Mouse (Mus musculus): ENCODE data around the gene Stk39. TPM values are rescaled to one million over a fixed set of nuclear protein-coding genes. Genes with fewer than 3 reads are reported as not detected.

Stk39 gene
- polyA plus RNA-seq, 1 experiment from 2014 or later: 51.3 TPM

GRCm38 (mm10) chr2:68367944-68368343, 104.1 kb downstream of the Stk39 start:
- 34% methylated on average over 13 of the region's 13 CpGs for WGBS
- H3K9ac ChIP-seq: no peak overlapping the region
- H3K36me3 ChIP-seq (replicated peaks; ENCODE audit: control insufficient read depth, insufficient read depth): no peaks in the 10 kb centered on the region
- H3K9me3 ChIP-seq (ENCODE audit: control insufficient read depth, low read length): no peaks in the 10 kb centered on the region
- H3K4me3 ChIP-seq (replicated peaks; ENCODE audit: low read length): no peak overlapping the region
- peaks cover 28% of the 10 kb centered on the region for H3K4me1 ChIP-seq (replicated peaks; ENCODE audit: control insufficient read depth, insufficient read depth, low read length)
- DNase-seq (ENCODE audit: low spot score) (no peak), ATAC-seq (ENCODE audit: low FRiP score) (no peak)
- no peak overlapping the region for H3K4me2 ChIP-seq (replicated peaks)
- H3K27ac ChIP-seq: 0 out of 2 replicates have a peak overlapping the region, but pooled peaks have one; percentile 11
- no peaks in the 10 kb centered on the region for H3K27me3 ChIP-seq (ENCODE audit: control insufficient read depth, insufficient read depth, low read length)

GRCm38 (mm10) chr2:68366897-68367193, 105.2 kb downstream of the Stk39 start:
- ATAC-seq (ENCODE audit: low FRiP score) (0 out of 2 replicates have a peak, but pooled peaks have one; percentile 37), DNase-seq (ENCODE audit: low spot score) (no peak)
- no peaks in the 10 kb centered on the region for H3K27me3 ChIP-seq (ENCODE audit: control insufficient read depth, insufficient read depth, low read length)
- no peaks in the 10 kb centered on the region for H3K36me3 ChIP-seq (replicated peaks; ENCODE audit: control insufficient read depth, insufficient read depth)
- H3K27ac ChIP-seq: no peak overlapping the region
- no peaks in the 10 kb centered on the region for H3K9me3 ChIP-seq (ENCODE audit: control insufficient read depth, low read length)
- WGBS: 8% methylated on average over 5 of the region's 5 CpGs
- no peak overlapping the region for H3K4me3 ChIP-seq (replicated peaks; ENCODE audit: low read length)
- peaks cover 30% of the 10 kb centered on the region for H3K4me1 ChIP-seq (replicated peaks; ENCODE audit: control insufficient read depth, insufficient read depth, low read length)
- no peak overlapping the region for H3K9ac ChIP-seq
- no peak overlapping the region for H3K4me2 ChIP-seq (replicated peaks)

- no peak for DNase-seq (ENCODE audit: low spot score)
- H3K4me2 ChIP-seq (replicated peaks): peak overlapping the region; percentile 50
- peaks cover 36% of the 10 kb centered on the region for H3K4me1 ChIP-seq (replicated peaks; ENCODE audit: control insufficient read depth, insufficient read depth, low read length)
- 6% methylated on average over 18 of the region's 18 CpGs for WGBS
- no peaks in the 10 kb centered on the region for H3K36me3 ChIP-seq (replicated peaks; ENCODE audit: control insufficient read depth, insufficient read depth)
- no peak for ATAC-seq (ENCODE audit: low FRiP score)
- peak overlapping the region; percentile 45 for H3K9ac ChIP-seq
- H3K9me3 ChIP-seq (ENCODE audit: control insufficient read depth, low read length): no peaks in the 10 kb centered on the region
- H3K4me3 ChIP-seq (replicated peaks; ENCODE audit: low read length): peak overlapping the region; percentile 16
- peak overlapping the region; percentile 62 for H3K27ac ChIP-seq
- no peaks in the 10 kb centered on the region for H3K27me3 ChIP-seq (ENCODE audit: control insufficient read depth, insufficient read depth, low read length)
Observed at GRCm38 (mm10) chr2:68366091-68366896, 105.8 kb downstream of the Stk39 start.

- 0 out of 2 replicates have a peak overlapping the region, but pooled peaks have one; percentile 4 for H3K4me3 ChIP-seq (replicated peaks; ENCODE audit: low read length)
- H3K9ac ChIP-seq: no peak overlapping the region
- DNase-seq (ENCODE audit: low spot score): no peak
- H3K27ac ChIP-seq: no peak overlapping the region
- H3K4me1 ChIP-seq (replicated peaks; ENCODE audit: control insufficient read depth, insufficient read depth, low read length): peaks cover 36% of the 10 kb centered on the region
- H3K9me3 ChIP-seq (ENCODE audit: control insufficient read depth, low read length): no peaks in the 10 kb centered on the region
- ATAC-seq (ENCODE audit: low FRiP score): no peak
- WGBS: 24% methylated on average over 7 of the region's 7 CpGs
- no peaks in the 10 kb centered on the region for H3K27me3 ChIP-seq (ENCODE audit: control insufficient read depth, insufficient read depth, low read length)
- H3K4me2 ChIP-seq (replicated peaks): peak overlapping the region; percentile 50
- no peaks in the 10 kb centered on the region for H3K36me3 ChIP-seq (replicated peaks; ENCODE audit: control insufficient read depth, insufficient read depth)
Observed at GRCm38 (mm10) chr2:68365504-68365903, 106.6 kb downstream of the Stk39 start.

GRCm38 (mm10) chr2:68364181-68364900, 107.7 kb downstream of the Stk39 start:
- Histone ChIP-seq H3K4me3 (replicated peaks; ENCODE audit: low read length) (no peak overlapping the region), H3K27ac (no peak overlapping the region), H3K36me3 (replicated peaks; ENCODE audit: control insufficient read depth, insufficient read depth) (no peaks in the 10 kb centered on the region), H3K9ac (0 out of 2 replicates have a peak overlapping the region, but pooled peaks have one; percentile 4), H3K9me3 (ENCODE audit: control insufficient read depth, low read length) (no peaks in the 10 kb centered on the region), H3K4me1 (replicated peaks; ENCODE audit: control insufficient read depth, insufficient read depth, low read length) (peaks cover 36% of the 10 kb centered on the region), H3K4me2 (replicated peaks) (peak overlapping the region; percentile 29), H3K27me3 (ENCODE audit: control insufficient read depth, insufficient read depth, low read length) (no peaks in the 10 kb centered on the region)
- WGBS: 13% methylated on average over 12 of the region's 12 CpGs
- DNase-seq (ENCODE audit: low spot score) (peak; percentile 79), ATAC-seq (ENCODE audit: low FRiP score) (peak; percentile 38)

- WGBS: 72% methylated on average over 4 of the region's 4 CpGs
- no peak overlapping the region for H3K4me3 ChIP-seq (replicated peaks; ENCODE audit: low read length)
- H3K4me2 ChIP-seq (replicated peaks): 0 out of 2 replicates have a peak overlapping the region, but pooled peaks have one; percentile 6
- no peak for DNase-seq (ENCODE audit: low spot score)
- ATAC-seq (ENCODE audit: low FRiP score): no peak
- H3K27ac ChIP-seq: no peak overlapping the region
- H3K4me1 ChIP-seq (replicated peaks; ENCODE audit: control insufficient read depth, insufficient read depth, low read length): peaks cover 36% of the 10 kb centered on the region
- peaks cover 6% of the 10 kb centered on the region for H3K36me3 ChIP-seq (replicated peaks; ENCODE audit: control insufficient read depth, insufficient read depth)
- H3K27me3 ChIP-seq (ENCODE audit: control insufficient read depth, insufficient read depth, low read length): no peaks in the 10 kb centered on the region
- H3K9ac ChIP-seq: no peak overlapping the region
- no peaks in the 10 kb centered on the region for H3K9me3 ChIP-seq (ENCODE audit: control insufficient read depth, low read length)
Observed at GRCm38 (mm10) chr2:68363159-68363558, 108.9 kb downstream of the Stk39 start.

GRCm38 (mm10) chr2:68361701-68362100, 110.4 kb downstream of the Stk39 start:
- no peak for DNase-seq (ENCODE audit: low spot score)
- Histone ChIP-seq H3K36me3 (replicated peaks; ENCODE audit: control insufficient read depth, insufficient read depth) (peaks cover 14% of the 10 kb centered on the region), H3K4me2 (replicated peaks) (no peak overlapping the region), H3K9ac (no peak overlapping the region), H3K4me1 (replicated peaks; ENCODE audit: control insufficient read depth, insufficient read depth, low read length) (peaks cover 29% of the 10 kb centered on the region), H3K9me3 (ENCODE audit: control insufficient read depth, low read length) (no peaks in the 10 kb centered on the region), H3K27me3 (ENCODE audit: control insufficient read depth, insufficient read depth, low read length) (no peaks in the 10 kb centered on the region), H3K4me3 (replicated peaks; ENCODE audit: low read length) (no peak overlapping the region), H3K27ac (no peak overlapping the region)
- peak; percentile 21; the same call in 1 of the 2 replicates for ATAC-seq (ENCODE audit: low FRiP score)
- WGBS: 32% methylated on average over 5 of the region's 5 CpGs

GRCm38 (mm10) chr2:68350621-68351020, 121.4 kb downstream of the Stk39 start:
- Histone ChIP-seq H3K27me3 (ENCODE audit: control insufficient read depth, insufficient read depth, low read length) (no peaks in the 10 kb centered on the region), H3K9ac (no peak overlapping the region)
- no peak for ATAC-seq (ENCODE audit: low FRiP score)

GRCm38 (mm10) chr2:68349593-68350383, 122.3 kb downstream of the Stk39 start:
- H3K36me3 ChIP-seq (replicated peaks; ENCODE audit: control insufficient read depth, insufficient read depth): peaks cover 8% of the 10 kb centered on the region; the same call in 1 of the 2 replicates
- H3K9me3 ChIP-seq (ENCODE audit: control insufficient read depth, low read length): no peaks in the 10 kb centered on the region
- peak overlapping the region; percentile 33 for H3K4me2 ChIP-seq (replicated peaks)
- no peak overlapping the region for H3K4me3 ChIP-seq (replicated peaks; ENCODE audit: low read length)
- peak; percentile 33 for ATAC-seq (ENCODE audit: low FRiP score)
- no peak overlapping the region for H3K9ac ChIP-seq
- H3K4me1 ChIP-seq (replicated peaks; ENCODE audit: control insufficient read depth, insufficient read depth, low read length): peaks cover 6% of the 10 kb centered on the region
- H3K27me3 ChIP-seq (ENCODE audit: control insufficient read depth, insufficient read depth, low read length): no peaks in the 10 kb centered on the region
- DNase-seq (ENCODE audit: low spot score): peak; percentile 93
- WGBS: 60% methylated on average over 24 of the region's 24 CpGs
- no peak overlapping the region for H3K27ac ChIP-seq

More at GRCm38 (mm10) chr2:68350621-68351020, 121.4 kb downstream of the Stk39 start:
- WGBS: 11% methylated on average over 6 of the region's 6 CpGs
- Histone ChIP-seq H3K4me1 (replicated peaks; ENCODE audit: control insufficient read depth, insufficient read depth, low read length) (peaks cover 6% of the 10 kb centered on the region), H3K4me2 (replicated peaks) (no peak overlapping the region), H3K4me3 (replicated peaks; ENCODE audit: low read length) (no peak overlapping the region), H3K36me3 (replicated peaks; ENCODE audit: control insufficient read depth, insufficient read depth) (peaks cover 8% of the 10 kb centered on the region; the same call in 1 of the 2 replicates), H3K9me3 (ENCODE audit: control insufficient read depth, low read length) (no peaks in the 10 kb centered on the region), H3K27ac (no peak overlapping the region)
- peak; percentile 88 for DNase-seq (ENCODE audit: low spot score)

Measured in hindbrain, embryonic 14.5 days (tissue).